ENCODE assay signal across 12 mouse cellular contexts in the genomic region with DNA sequence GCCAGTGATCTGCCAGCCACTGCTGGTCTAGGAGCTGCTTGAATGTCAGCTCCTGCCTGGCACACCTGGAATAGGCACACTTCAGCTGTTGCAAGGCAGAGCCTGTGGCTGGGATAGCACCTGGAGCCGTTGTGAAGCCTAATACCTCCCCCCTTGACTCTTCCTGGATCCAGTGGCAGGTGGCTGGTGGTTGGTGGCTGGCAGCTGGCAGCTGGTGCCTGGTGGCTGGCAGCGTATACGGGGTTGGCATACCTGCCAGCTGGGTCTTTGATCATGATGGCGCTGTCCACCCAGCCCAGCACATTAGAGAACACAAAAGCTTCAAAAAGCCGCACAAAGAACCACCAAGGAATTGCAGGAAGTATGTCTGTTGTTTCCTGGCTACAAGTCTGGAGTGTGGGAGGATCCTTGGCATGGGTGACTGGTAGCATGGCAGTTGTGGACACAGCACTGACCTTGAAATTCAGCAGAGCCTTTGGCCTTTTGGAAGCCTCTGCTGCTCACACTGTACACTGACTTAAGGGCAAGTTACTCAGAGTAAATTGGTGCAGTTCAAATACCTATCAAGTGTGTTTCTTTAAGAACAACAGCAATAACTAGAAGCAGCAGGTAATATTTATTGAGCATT.
A peak's percentile ranks its signal among the peaks of the same experiment; 100 is the strongest.
DNase-seq lines count a peak whose midpoint lies in the region; ATAC-seq and TF ChIP-seq lines count a peak whose summit lies in the region.
"Had no signal": no experiment of that assay in that cellular context is flagged by ENCODE, and none has a peak within 500 bp of the region (broad histone marks: within the 10 kb centered on the region; RNA-seq: fewer than 3 reads in every experiment).

No protein-coding gene starts in this region.

- 88% methylated on average over 5 of the region's 5 CpGs for WGBS in embryonic facial prominence, embryonic 14.5 days
- WGBS in embryonic facial prominence, embryonic 10.5 days, result 89% methylated on average over 5 of the region's 5 CpGs
- WGBS in midbrain, embryonic 11.5 days, result 94% methylated on average over 5 of the region's 5 CpGs

- no peaks in the 10 kb centered on the region for H3K36me3 ChIP-seq in embryonic facial prominence, embryonic 14.5 days (ENCODE audit: control insufficient read depth, insufficient read depth, low read length)
- no peaks in the 10 kb centered on the region for H3K36me3 ChIP-seq in embryonic facial prominence, embryonic 10.5 days (replicated peaks)
- H3K36me3 ChIP-seq in myocyte (ENCODE audit: control insufficient read depth, insufficient read depth), result peaks cover 19% of the 10 kb centered on the region
- H3K36me3 ChIP-seq in midbrain, embryonic 11.5 days (ENCODE audit: control insufficient read depth, insufficient read depth, low read length), result no peaks in the 10 kb centered on the region
- H3K36me3 ChIP-seq: midbrain, embryonic 10.5 days had no signal

- ATAC-seq in embryonic facial prominence, embryonic 14.5 days (ENCODE audit: low read depth), result peak; percentile 76; the same call in 1 of the 2 replicates
- ATAC-seq in midbrain, embryonic 11.5 days (ENCODE audit: low FRiP score), result no peak

- H3K27ac ChIP-seq in embryonic facial prominence, embryonic 14.5 days (replicated peaks; ENCODE audit: low read depth, low read length), result no peak overlapping the region
- H3K27ac ChIP-seq in embryonic facial prominence, embryonic 10.5 days (replicated peaks), result no peak overlapping the region
- no peak overlapping the region for H3K27ac ChIP-seq in midbrain, embryonic 11.5 days (ENCODE audit: low read depth, low read length)
- H3K27ac ChIP-seq: liver, embryonic 14.5 days; midbrain, embryonic 10.5 days had no signal

- no peaks in the 10 kb centered on the region for H3K9me3 ChIP-seq in embryonic facial prominence, embryonic 14.5 days (ENCODE audit: control insufficient read depth, low read length)
- no peaks in the 10 kb centered on the region for H3K9me3 ChIP-seq in embryonic facial prominence, embryonic 10.5 days
- H3K9me3 ChIP-seq in midbrain, embryonic 11.5 days (ENCODE audit: control insufficient read depth, low read length), result no peaks in the 10 kb centered on the region
- H3K9me3 ChIP-seq: midbrain, embryonic 10.5 days had no signal

- no peak overlapping the region for H3K9ac ChIP-seq in embryonic facial prominence, embryonic 14.5 days (ENCODE audit: low read depth, low read length)
- no peak overlapping the region for H3K9ac ChIP-seq in midbrain, embryonic 11.5 days (ENCODE audit: low read length)
- H3K9ac ChIP-seq: liver, embryonic 14.5 days had no signal

- H3K4me1 ChIP-seq in embryonic facial prominence, embryonic 14.5 days (ENCODE audit: control insufficient read depth, insufficient read depth, low read length), result no peaks in the 10 kb centered on the region
- H3K4me1 ChIP-seq in embryonic facial prominence, embryonic 10.5 days, result peaks cover 9% of the 10 kb centered on the region; the same call in 1 of the 2 replicates
- H3K4me1 ChIP-seq in midbrain, embryonic 11.5 days (ENCODE audit: control insufficient read depth, insufficient read depth, low read length), result no peaks in the 10 kb centered on the region; the same call in 1 of the 2 replicates

- H3K79me2 ChIP-seq in myocyte (ENCODE audit: control insufficient read depth, insufficient read depth), result peaks cover 8% of the 10 kb centered on the region

- H3K27me3 ChIP-seq in embryonic facial prominence, embryonic 14.5 days (replicated peaks; ENCODE audit: control insufficient read depth, insufficient read depth, low read length), result no peaks in the 10 kb centered on the region
- no peaks in the 10 kb centered on the region for H3K27me3 ChIP-seq in embryonic facial prominence, embryonic 10.5 days (replicated peaks; ENCODE audit: low read depth, poor library complexity, severe bottlenecking)
- H3K27me3 ChIP-seq in myocyte (ENCODE audit: control insufficient read depth, insufficient read depth, insufficient read length), result no peaks in the 10 kb centered on the region
- H3K27me3 ChIP-seq in midbrain, embryonic 11.5 days (ENCODE audit: control insufficient read depth, insufficient read depth, low read length), result no peaks in the 10 kb centered on the region

- peak; percentile 5 for DNase-seq in embryonic facial prominence, embryonic 14.5 days (ENCODE audit: low spot score)
- DNase-seq in embryonic facial prominence, embryonic 10.5 days (ENCODE audit: low spot score), result no peak
- DNase-seq in kidney, adult 9 months, result peak; percentile 56
- no peak for DNase-seq in kidney, postnatal 10 days
- peak; percentile 35 for DNase-seq in Muller cell, postnatal 12 days (ENCODE audit: inconsistent ontology term)
- DNase-seq in embryo, embryonic 11 days, result no peak
- DNase-seq in midbrain, embryonic 11.5 days (ENCODE audit: low spot score, missing footprints), result no peak
- DNase-seq: B cell, adult 2 months; layer of hippocampus, adult 9-11 months had no signal

- no peak overlapping the region for H3ac ChIP-seq in myocyte (ENCODE audit: control insufficient read depth, insufficient read length)

- H3K4me2 ChIP-seq in embryonic facial prominence, embryonic 14.5 days (ENCODE audit: low read depth, low read length), result no peak overlapping the region
- H3K4me2 ChIP-seq in myocyte (ENCODE audit: low read depth), result no peak overlapping the region
- no peak overlapping the region for H3K4me2 ChIP-seq in midbrain, embryonic 11.5 days

- no peak for TF ChIP-seq POLR2A in myocyte (IDR thresholded peaks at IDR 0.05; ENCODE audit: insufficient read length, low read depth)

- no peak overlapping the region for H3K4me3 ChIP-seq in embryonic facial prominence, embryonic 14.5 days (ENCODE audit: low read depth, low read length)
- H3K4me3 ChIP-seq in embryonic facial prominence, embryonic 10.5 days, result no peak overlapping the region
- no peak overlapping the region for H3K4me3 ChIP-seq in myocyte
- no peak overlapping the region for H3K4me3 ChIP-seq in midbrain, embryonic 11.5 days (ENCODE audit: low read depth, low read length)
- H3K4me3 ChIP-seq: midbrain, embryonic 10.5 days had no signal

TF ChIP-seq in myocyte, 11 proteins besides CTCF, POLR2A, EP300 and RAD21:
- TF ChIP-seq MYOD1 (IDR thresholded peaks at IDR 0.05; ENCODE audit: control insufficient read depth in 1 of 3, insufficient read length in 2 of 3, low read depth in 2 of 3) (peak in 2 of 3 experiments; percentile 77 to 98), MYOG (IDR thresholded peaks at IDR 0.05; ENCODE audit: control insufficient read depth in 1 of 3, insufficient read depth in 1 of 3, insufficient read length in 2 of 3, low read depth in 2 of 3) (peak; percentile 68 to 98 (median 93)), SRF (IDR thresholded peaks at IDR 0.05; ENCODE audit: control insufficient read depth, insufficient read length, low read depth) (no peak), TCF3 (IDR thresholded peaks at IDR 0.05; ENCODE audit: insufficient read length, low read depth) (peak; percentile 95), TCF12 (IDR thresholded peaks at IDR 0.05; ENCODE audit: insufficient read depth, poor library complexity, severe bottlenecking) (peak; percentile 91)

Comparison
In these comparisons a context has a peak if more than half of its experiments do, and no peak if none do; other contexts are left out.
1. DNase-seq: peak in embryonic facial prominence, embryonic 14.5 days (single experiment), kidney, adult 9 months (single experiment) and Muller cell, postnatal 12 days (single experiment); none in embryonic facial prominence, embryonic 10.5 days (single experiment), kidney, postnatal 10 days (single experiment), embryo, embryonic 11 days (single experiment) and midbrain, embryonic 11.5 days (single experiment).